ENCODE assay signal across 9 mouse cellular contexts in the genomic region with DNA sequence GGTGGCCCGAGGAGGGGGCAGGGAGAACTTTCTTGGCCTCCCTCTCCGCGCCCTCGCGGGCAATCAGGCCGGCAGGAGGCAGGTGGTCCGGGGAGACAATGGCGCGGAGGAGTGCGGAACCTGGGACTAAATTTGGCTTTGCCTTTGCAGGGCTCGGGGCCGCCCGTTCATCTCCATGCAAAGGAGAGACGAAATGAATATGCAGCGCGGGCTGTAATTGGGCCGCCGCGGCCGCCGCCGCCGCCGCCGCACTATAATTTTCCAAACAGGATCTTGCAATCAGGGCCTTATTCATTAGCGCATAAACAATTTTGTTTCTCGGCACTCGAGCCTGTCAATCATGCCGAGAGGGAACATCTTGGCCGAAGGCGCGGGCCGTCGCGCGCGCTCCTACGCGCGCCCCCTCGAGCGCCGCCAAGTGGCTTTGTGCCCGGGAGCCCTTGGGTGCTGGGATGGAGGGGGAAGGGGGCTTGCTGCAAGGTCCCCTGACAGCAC. TPM values are rescaled to one million over a fixed set of nuclear protein-coding genes. Genes with fewer than 3 reads are reported as not detected.
DNase-seq lines count a peak whose midpoint lies in the region; ATAC-seq and TF ChIP-seq lines count a peak whose summit lies in the region.
"Had no signal": no experiment of that assay in that cellular context is flagged by ENCODE, and none has a peak within 500 bp of the region (broad histone marks: within the 10 kb centered on the region; RNA-seq: fewer than 3 reads in every experiment).

No protein-coding gene starts in this region.

- peak; percentile 23 for TF ChIP-seq CTCF in left cerebral cortex, adult 2 months (IDR thresholded peaks at IDR 0.05)

- H3K4me2 ChIP-seq in heart, embryonic 15.5 days = peak overlapping the region; percentile 94
- H3K4me2 ChIP-seq in stomach, embryonic 16.5 days (ENCODE audit: low read depth, low read length) = peak overlapping the region; percentile 85

- peaks cover 13% of the 10 kb centered on the region; the same call in 1 of the 2 replicates for H3K27me3 ChIP-seq in heart, embryonic 15.5 days
- H3K27me3 ChIP-seq in midbrain, embryonic 10.5 days (ENCODE audit: low read depth, poor library complexity, severe bottlenecking) = peaks cover 37% of the 10 kb centered on the region
- peaks cover 16% of the 10 kb centered on the region for H3K27me3 ChIP-seq in stomach, embryonic 16.5 days (ENCODE audit: control insufficient read depth, insufficient read depth, low read length)

- under 1% methylated on average over 44 of the region's 44 CpGs for WGBS in heart, embryonic 15.5 days
- under 1% methylated on average over 44 of the region's 44 CpGs for WGBS in midbrain, embryonic 10.5 days
- under 1% methylated on average over 44 of the region's 44 CpGs for WGBS in stomach, embryonic 16.5 days

- peak overlapping the region; percentile 50 for H3K9ac ChIP-seq in heart, embryonic 15.5 days
- H3K9ac ChIP-seq in stomach, embryonic 16.5 days (ENCODE audit: low read length) = peak overlapping the region; percentile 70

- intact Hi-C loops in left cerebral cortex, adult 2 months (cut with DNase I) = loop anchor here (5.0 kb wide), 1 partner anchor 91 kb away; no protein-coding TSS in a partner anchor

- DNase-seq in cerebellum, postnatal 25 days = peak; percentile 32 to 42
- no peak for DNase-seq in cerebellum, adult 9-11 months
- DNase-seq in MN1 (ENCODE audit: low spot score) = peak; percentile 15
- peak; percentile 45 to 60 for DNase-seq in left cerebral cortex, adult 2 months (ENCODE audit: extremely low spot score in 1 of 2, low spot score in 2 of 2)
- peak; percentile 50 for DNase-seq in midbrain, embryonic 10.5 days (ENCODE audit: low spot score)
- DNase-seq in adrenal gland, postnatal 25 days = no peak

- peak overlapping the region; percentile 57 for H3K4me3 ChIP-seq in heart, embryonic 15.5 days
- peak overlapping the region; percentile 41 for H3K4me3 ChIP-seq in left cerebral cortex, adult 2 months
- H3K4me3 ChIP-seq in midbrain, embryonic 10.5 days = peak overlapping the region; percentile 56
- H3K4me3 ChIP-seq in stomach, embryonic 16.5 days (replicated peaks; ENCODE audit: low read length) = peak overlapping the region; percentile 49

- H3K9me3 ChIP-seq in heart, embryonic 15.5 days (replicated peaks) = no peaks in the 10 kb centered on the region
- no peaks in the 10 kb centered on the region for H3K9me3 ChIP-seq in midbrain, embryonic 10.5 days (replicated peaks)
- H3K9me3 ChIP-seq in stomach, embryonic 16.5 days (replicated peaks; ENCODE audit: control insufficient read depth, low read length) = no peaks in the 10 kb centered on the region

- no peak overlapping the region for H3K27ac ChIP-seq in heart, embryonic 15.5 days
- peak overlapping the region; percentile 15 for H3K27ac ChIP-seq in left cerebral cortex, adult 2 months
- peak overlapping the region; percentile 77 for H3K27ac ChIP-seq in midbrain, embryonic 10.5 days (replicated peaks)
- H3K27ac ChIP-seq in stomach, embryonic 16.5 days (ENCODE audit: low read length) = no peak overlapping the region

- peaks cover 23% of the 10 kb centered on the region for H3K4me1 ChIP-seq in heart, embryonic 15.5 days (replicated peaks)
- peaks cover 16% of the 10 kb centered on the region for H3K4me1 ChIP-seq in midbrain, embryonic 10.5 days
- peaks cover 5% of the 10 kb centered on the region; the same call in 1 of the 2 replicates for H3K4me1 ChIP-seq in stomach, embryonic 16.5 days (ENCODE audit: control insufficient read depth, insufficient read depth, low read length)

- H3K36me3 ChIP-seq in heart, embryonic 15.5 days = no peaks in the 10 kb centered on the region
- H3K36me3 ChIP-seq in midbrain, embryonic 10.5 days = no peaks in the 10 kb centered on the region
- H3K36me3 ChIP-seq in stomach, embryonic 16.5 days (ENCODE audit: control insufficient read depth, insufficient read depth, low read length) = no peaks in the 10 kb centered on the region

- ATAC-seq in heart, embryonic 15.5 days (replicated peaks; ENCODE audit: insufficient number of reproducible peaks, insufficient read depth, low FRiP score, low read depth) = no peak
- no peak for ATAC-seq in stomach, embryonic 16.5 days (ENCODE audit: insufficient read depth, low FRiP score)

RNA-seq across cellular contexts. Expression of a gene that starts 31.7 kb away (rescaled TPM):
- polyA plus RNA-seq in heart, embryonic 15.5 days (2015; fragmentation: Nextera tagmentation; extraction: Ambion mirVana) = 0.94 and 1.0 TPM in 2 replicates
- total RNA-seq in left cerebral cortex, adult 2 months (2021) = 10 to 100 TPM; 40.2 to 42.2 TPM
- 0.74 and 0.92 TPM in 2 replicates for polyA plus RNA-seq in midbrain, embryonic 10.5 days (2016; fragmentation: Nextera tagmentation; extraction: Ambion mirVana)
- 0.21 and 0.34 TPM in 2 replicates for polyA plus RNA-seq in stomach, embryonic 16.5 days (2015; fragmentation: Nextera tagmentation; extraction: Ambion mirVana)
- 11.6 and 30.4 TPM in 2 replicates for total RNA-seq in adrenal gland, postnatal 25 days (2021)

RNA-seq across cellular contexts. Expression of a gene that starts 37.8 kb away (rescaled TPM):
- 411 and 477 TPM in 2 replicates for polyA plus RNA-seq in heart, embryonic 15.5 days (2015; fragmentation: Nextera tagmentation; extraction: Ambion mirVana)
- 100 to 1,000 TPM; 185 to 195 TPM for total RNA-seq in left cerebral cortex, adult 2 months (2021)
- 193 and 202 TPM in 2 replicates for polyA plus RNA-seq in midbrain, embryonic 10.5 days (2016; fragmentation: Nextera tagmentation; extraction: Ambion mirVana)
- polyA plus RNA-seq in stomach, embryonic 16.5 days (2015; fragmentation: Nextera tagmentation; extraction: Ambion mirVana) = 242 and 259 TPM in 2 replicates
- 178 and 189 TPM in 2 replicates for total RNA-seq in adrenal gland, postnatal 25 days (2021)

RNA-seq across cellular contexts. Expression of a gene that starts 37.9 kb away (rescaled TPM):
- 0.24 and 0.34 TPM in 2 replicates for polyA plus RNA-seq in heart, embryonic 15.5 days (2015; fragmentation: Nextera tagmentation; extraction: Ambion mirVana)
- 1 to 10 TPM; 1.0 to 1.4 TPM for total RNA-seq in left cerebral cortex, adult 2 months (2021)
- polyA plus RNA-seq in midbrain, embryonic 10.5 days (2016; fragmentation: Nextera tagmentation; extraction: Ambion mirVana) = 0.20 and 0.35 TPM in 2 replicates
- 0.19 and 1.0 TPM in 2 replicates for polyA plus RNA-seq in stomach, embryonic 16.5 days (2015; fragmentation: Nextera tagmentation; extraction: Ambion mirVana)
- total RNA-seq in adrenal gland, postnatal 25 days (2021) = not detected in 2 replicates
- polyA plus RNA-seq: spleen, adult 2 months had no signal

Comparison
In these comparisons a context has a peak if more than half of its experiments do, and no peak if none do; other contexts are left out.
1. DNase-seq: peak in cerebellum, postnatal 25 days (2 of 2), MN1 (single experiment), left cerebral cortex, adult 2 months (2 of 2) and midbrain, embryonic 10.5 days (single experiment); none in cerebellum, adult 9-11 months (single experiment) and adrenal gland, postnatal 25 days (single experiment).
2. H3K27ac ChIP-seq: peak in left cerebral cortex, adult 2 months (single experiment) and midbrain, embryonic 10.5 days (single experiment); none in heart, embryonic 15.5 days (single experiment) and stomach, embryonic 16.5 days (single experiment).
3. Peak in every context shown above with its lines, with median percentiles within 50 percentile points of each other: H3K4me3 ChIP-seq.